Mouse (Mus musculus) brain, embryonic 14.5 days (tissue): ENCODE data around the gene Fez2.

Experiments used
- CTCF ChIP-seq: fragments of 200-500 bp; IDR thresholded peaks from 2 replicates; pipeline ENCODE4 v1.5.1; 2012; ENCODE audit warnings: inconsistent platforms, mild to moderate bottlenecking, moderate library complexity, borderline replicate concordance; ENCODE audit not compliant: insufficient read depth, insufficient read length; ENCODE audit errors: extremely low read depth
- POLR2A ChIP-seq: fragments of 200-500 bp; IDR thresholded peaks from 2 replicates; pipeline ENCODE4 v1.6.1; 2012; ENCODE audit warnings: mild to moderate bottlenecking, inconsistent platforms, borderline replicate concordance; ENCODE audit not compliant: poor library complexity, insufficient read depth, insufficient read length, severe bottlenecking; ENCODE audit errors: extremely low read depth

GRCm38 (mm10) chr17:78402174-78402573, 15.8 kb downstream of the Fez2 start:
- TF ChIP-seq CTCF (no peak), POLR2A (no peak)
